Mouse (Mus musculus) embryonic facial prominence, embryonic 12.5 days (tissue): Measurements from ENCODE around the gene Olfr1369-ps1. TPM values are rescaled to one million over a fixed set of nuclear protein-coding genes. Genes with fewer than 3 reads are reported as not detected.
A peak's percentile ranks its signal among the peaks of the same experiment; 100 is the strongest.

Experiments
- ATAC-seq: fragments of 200-750 bp; cut with Nextera tagmentation; 2 replicates; pipeline ENCODE4 v1.8.0; 2017; ENCODE audit not compliant: insufficient number of reproducible peaks, insufficient read depth, low FRiP score, low TSS enrichment
- H3K27ac ChIP-seq: fragments of 300-500 bp; sonication (generic); 2 replicates; pipeline ENCODE4 v1.5.1; 2016; ENCODE audit warnings: mild to moderate bottlenecking
- H3K27me3 ChIP-seq: fragments of 300-500 bp; sonication (generic); 2 replicates; pipeline ENCODE4 v1.6.1; 2016; ENCODE audit warnings: mild to moderate bottlenecking, moderate library complexity
- H3K36me3 ChIP-seq: fragments of 300-500 bp; sonication (generic); 2 replicates; pipeline ENCODE4 v1.6.1; 2016; ENCODE audit warnings: mild to moderate bottlenecking
- H3K4me1 ChIP-seq: fragments of 300-500 bp; sonication (generic); 2 replicates; pipeline ENCODE4 v1.6.1; 2016
- H3K4me2 ChIP-seq: fragments of 300-500 bp; sonication (generic); replicated peaks from 2 replicates; pipeline ENCODE4 v1.6.1; 2016; ENCODE audit warnings: mild to moderate bottlenecking, moderate library complexity
- H3K4me3 ChIP-seq: fragments of 300-500 bp; sonication (generic); 2 replicates; pipeline ENCODE4 v1.5.1; 2016; ENCODE audit warnings: mild to moderate bottlenecking
- H3K9ac ChIP-seq: fragments of 300-500 bp; sonication (generic); 2 replicates; pipeline ENCODE4 v1.6.1; 2016; ENCODE audit warnings: mild to moderate bottlenecking, moderate library complexity
- H3K9me3 ChIP-seq: fragments of 300-500 bp; sonication (generic); 2 replicates; pipeline ENCODE4 v1.6.1; 2016; ENCODE audit warnings: mild to moderate bottlenecking, moderate library complexity
- WGBS: fragments of 180-500 bp; shearing (Covaris S2); methylation state at CpG from one replicate; pipeline ENCODE4 v1.1.7; 2016; 5-methylcytosine and 5-hydroxymethylcytosine counted together
- polyA plus RNA-seq: library from polyadenylated mRNA; unstranded; fragments of >200 nt; fragmentation: Nextera tagmentation; extraction: Ambion mirVana; gene quantifications from 2 replicates; pipeline ENCODE4 v1.2.1, GENCODE M21; 2016

The Olfr1369-ps1 gene
- polyA plus RNA-seq, 1 experiment from 2014 or later = 0.04 TPM

DNA sequence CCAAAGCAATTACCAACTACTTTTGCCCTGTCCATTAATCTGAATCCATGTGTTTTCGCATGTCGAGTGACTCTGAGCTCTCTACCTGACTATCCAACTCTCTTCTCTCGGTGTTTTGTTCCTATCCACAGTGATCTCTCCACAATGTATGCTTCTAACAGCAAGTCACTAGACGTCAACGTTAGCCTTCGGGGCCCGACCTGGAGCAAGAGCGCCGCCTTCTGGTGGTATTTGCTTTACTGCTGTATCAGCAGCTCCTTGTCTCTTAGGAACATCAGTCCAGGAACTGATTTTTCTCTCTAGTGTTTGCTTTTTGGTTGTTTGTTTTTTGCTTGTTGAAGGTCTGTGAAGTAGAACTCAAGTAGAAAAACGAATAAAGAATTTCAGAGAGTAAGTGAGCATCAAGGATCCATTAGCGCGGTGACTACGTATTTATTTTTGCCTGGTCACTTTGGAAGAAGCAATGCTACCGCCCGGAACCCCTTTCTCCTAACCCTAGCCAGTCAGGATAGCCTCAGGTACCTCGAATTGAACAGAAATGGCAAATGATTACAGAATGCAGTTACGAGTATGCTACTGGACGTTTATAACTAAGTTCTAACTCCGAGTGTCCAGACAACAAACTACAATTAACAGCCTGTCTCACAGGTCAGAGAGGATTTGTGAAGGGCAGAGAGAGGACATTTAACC lies 47.6 kb downstream of the Olfr1369-ps1 start:
- Histone ChIP-seq H3K4me2 (peak overlapping the region; percentile 76), H3K36me3 (no peaks in the 10 kb centered on the region), H3K9ac (peak overlapping the region; percentile 45; the same call in 1 of the 2 replicates), H3K27ac (no peak overlapping the region), H3K4me1 (no peaks in the 10 kb centered on the region; the same call in 1 of the 2 replicates), H3K27me3 (no peaks in the 10 kb centered on the region), H3K9me3 (no peaks in the 10 kb centered on the region), H3K4me3 (peak overlapping the region; percentile 57)
- under 1% methylated on average over 19 of the region's 19 CpGs for WGBS
- no peak for ATAC-seq

DNA sequence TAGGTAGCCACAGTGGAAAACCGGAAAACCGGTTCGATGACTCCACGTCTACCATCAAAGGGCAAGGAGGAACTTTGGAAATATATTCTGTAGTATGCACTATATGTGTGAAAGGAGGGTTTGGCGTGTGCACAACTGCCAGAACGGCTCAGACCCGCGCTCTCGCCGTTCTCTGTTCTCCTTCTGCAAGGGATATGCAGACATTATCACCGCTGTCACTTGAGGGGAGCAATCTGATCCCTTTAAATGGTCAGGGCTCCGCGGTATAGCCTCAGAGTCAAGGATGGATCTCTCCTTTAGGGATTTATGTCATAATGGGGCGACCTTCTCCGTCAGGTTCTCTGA lies 48.2 kb downstream of the Olfr1369-ps1 start:
- H3K9me3 ChIP-seq = no peaks in the 10 kb centered on the region
- peak overlapping the region; percentile 57 for H3K4me3 ChIP-seq
- no peaks in the 10 kb centered on the region; the same call in 1 of the 2 replicates for H3K4me1 ChIP-seq
- under 1% methylated on average over 15 of the region's 15 CpGs for WGBS
- H3K27me3 ChIP-seq = no peaks in the 10 kb centered on the region
- peak overlapping the region; percentile 76 for H3K4me2 ChIP-seq
- no peak overlapping the region for H3K27ac ChIP-seq
- no peaks in the 10 kb centered on the region for H3K36me3 ChIP-seq
- ATAC-seq = no peak
- H3K9ac ChIP-seq = peak overlapping the region; percentile 45; the same call in 1 of the 2 replicates

DNA sequence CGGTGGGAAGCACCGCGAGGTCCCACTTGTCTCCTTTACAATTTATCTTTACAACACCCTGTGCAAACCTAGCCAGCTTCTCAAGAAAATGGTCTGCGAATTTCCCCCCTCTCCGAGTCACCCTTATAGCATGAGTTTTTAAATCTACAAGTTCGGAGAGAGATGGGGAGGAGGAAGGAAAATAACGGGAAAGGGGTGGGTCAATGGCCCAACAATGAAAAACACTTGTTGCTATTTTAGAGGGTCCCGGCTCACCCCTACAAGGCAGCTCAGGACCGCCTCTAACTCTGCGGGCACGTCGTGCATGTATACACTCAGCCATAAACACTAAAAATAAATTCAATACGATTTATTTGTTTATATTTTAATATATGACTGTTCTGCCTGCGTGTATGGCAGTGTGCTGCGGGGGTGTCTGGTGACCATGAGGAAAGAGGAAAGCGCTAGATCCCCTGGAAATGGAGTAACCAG lies 48.8 kb downstream of the Olfr1369-ps1 start:
- H3K9me3 ChIP-seq = no peaks in the 10 kb centered on the region
- no peaks in the 10 kb centered on the region for H3K27me3 ChIP-seq
- WGBS = under 1% methylated on average over 16 of the region's 16 CpGs
- H3K9ac ChIP-seq = peak overlapping the region; percentile 45
- H3K36me3 ChIP-seq = no peaks in the 10 kb centered on the region
- H3K4me2 ChIP-seq = peak overlapping the region; percentile 76
- peak; percentile 44; the same call in 1 of the 2 replicates for ATAC-seq
- peak overlapping the region; percentile 57 for H3K4me3 ChIP-seq
- no peaks in the 10 kb centered on the region; the same call in 1 of the 2 replicates for H3K4me1 ChIP-seq
- no peak overlapping the region for H3K27ac ChIP-seq

DNA sequence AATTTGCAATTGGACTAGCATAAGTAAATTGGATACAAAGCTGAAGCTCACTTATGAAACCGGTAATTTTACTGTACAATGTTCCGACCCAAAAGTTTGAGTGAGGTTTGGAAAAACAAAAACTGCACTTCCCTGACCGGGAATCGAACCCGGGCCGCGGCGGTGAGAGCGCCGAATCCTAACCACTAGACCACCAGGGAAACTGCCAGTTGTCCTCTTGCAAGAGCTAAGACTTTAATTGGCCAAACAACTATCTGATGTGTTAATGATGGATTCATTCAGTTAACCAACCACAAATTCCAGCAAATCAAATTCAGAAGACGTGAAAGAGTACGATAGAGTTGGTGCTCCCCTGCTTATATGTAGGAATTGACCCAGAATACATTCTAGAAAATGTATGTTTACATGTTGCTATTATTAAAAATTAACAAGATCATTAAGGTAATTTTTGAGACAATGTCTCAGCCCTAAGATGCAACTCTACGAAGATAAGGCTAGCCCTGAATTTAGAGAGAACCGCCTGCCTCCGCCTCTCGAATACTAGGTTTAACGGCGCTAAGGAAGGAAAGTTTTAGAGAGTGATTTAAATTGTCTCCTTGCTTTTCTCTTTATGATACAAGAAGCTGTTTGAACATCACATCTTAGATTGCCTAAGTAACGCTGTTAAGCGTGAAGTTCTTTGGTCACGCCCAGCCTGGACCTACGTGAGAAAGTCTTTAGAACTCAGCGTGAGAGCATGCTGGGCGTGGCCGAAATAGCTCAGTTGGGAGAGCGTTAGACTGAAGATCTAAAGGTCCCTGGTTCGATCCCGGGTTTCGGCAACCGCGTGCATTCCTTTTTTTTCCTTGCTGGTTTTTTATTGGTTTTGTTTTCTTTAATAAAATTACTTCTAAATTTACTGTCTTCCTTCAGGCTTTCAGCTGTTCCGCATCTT lies 49.6 kb downstream of the Olfr1369-ps1 start:
- Histone ChIP-seq H3K27ac (no peak overlapping the region), H3K4me1 (no peaks in the 10 kb centered on the region; the same call in 1 of the 2 replicates), H3K4me3 (peak overlapping the region; percentile 57), H3K9ac (peak overlapping the region; percentile 45; the same call in 1 of the 2 replicates), H3K27me3 (no peaks in the 10 kb centered on the region), H3K9me3 (no peaks in the 10 kb centered on the region), H3K36me3 (no peaks in the 10 kb centered on the region), H3K4me2 (peak overlapping the region; percentile 76)
- peak; percentile 76 for ATAC-seq
- under 1% methylated on average over 32 of the region's 32 CpGs for WGBS

DNA sequence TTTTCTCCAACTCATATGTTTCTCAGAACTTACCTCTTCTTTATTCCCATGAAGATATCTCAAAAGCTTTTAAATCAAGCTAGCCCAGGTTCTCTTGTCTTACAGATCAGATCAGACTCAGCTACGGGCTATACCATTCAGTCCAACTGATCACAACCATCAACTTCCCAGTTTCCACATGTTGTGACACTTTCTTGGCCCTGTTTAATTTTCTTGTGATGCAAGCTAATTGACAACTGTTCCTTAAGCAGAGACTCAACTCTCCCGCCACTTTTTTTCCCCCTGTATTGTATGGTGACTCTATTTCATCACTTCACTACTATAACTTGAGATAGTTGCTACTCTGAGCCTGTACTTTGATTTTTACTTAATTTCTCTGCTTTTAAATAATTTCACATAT lies 50.3 kb downstream of the Olfr1369-ps1 start:
- Histone ChIP-seq H3K27me3 (no peaks in the 10 kb centered on the region), H3K27ac (no peak overlapping the region), H3K9ac (no peak overlapping the region), H3K4me3 (peak overlapping the region; percentile 57), H3K4me2 (peak overlapping the region; percentile 76), H3K9me3 (no peaks in the 10 kb centered on the region), H3K36me3 (no peaks in the 10 kb centered on the region), H3K4me1 (no peaks in the 10 kb centered on the region; the same call in 1 of the 2 replicates)
- WGBS = 43% methylated on average over 2 of the region's 2 CpGs
- no peak for ATAC-seq

DNA sequence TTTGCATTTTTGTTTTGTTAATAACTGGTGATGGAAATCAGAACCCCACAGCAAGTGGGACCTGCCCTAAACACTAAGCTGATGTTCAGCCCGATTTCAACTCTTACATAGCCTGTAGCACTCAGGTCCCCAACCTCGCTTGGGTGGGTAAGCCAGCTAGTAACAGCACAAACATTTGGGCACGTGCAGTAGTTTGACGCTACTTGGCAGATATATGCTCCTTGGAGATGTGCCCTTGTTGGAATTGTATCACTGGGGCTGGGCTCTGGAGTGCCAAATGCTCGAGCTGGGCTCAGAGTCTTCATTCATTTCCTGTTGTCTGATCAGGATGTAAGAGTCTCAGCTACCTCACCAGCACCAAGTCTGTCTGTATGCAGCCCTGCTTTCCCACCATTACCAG lies 51.3 kb downstream of the Olfr1369-ps1 start:
- Histone ChIP-seq H3K9ac (no peak overlapping the region), H3K4me1 (no peaks in the 10 kb centered on the region; the same call in 1 of the 2 replicates), H3K27ac (no peak overlapping the region), H3K36me3 (no peaks in the 10 kb centered on the region), H3K27me3 (no peaks in the 10 kb centered on the region), H3K4me2 (no peak overlapping the region), H3K4me3 (no peak overlapping the region), H3K9me3 (no peaks in the 10 kb centered on the region)
- WGBS = 58% methylated on average over 5 of the region's 5 CpGs
- no peak for ATAC-seq

DNA sequence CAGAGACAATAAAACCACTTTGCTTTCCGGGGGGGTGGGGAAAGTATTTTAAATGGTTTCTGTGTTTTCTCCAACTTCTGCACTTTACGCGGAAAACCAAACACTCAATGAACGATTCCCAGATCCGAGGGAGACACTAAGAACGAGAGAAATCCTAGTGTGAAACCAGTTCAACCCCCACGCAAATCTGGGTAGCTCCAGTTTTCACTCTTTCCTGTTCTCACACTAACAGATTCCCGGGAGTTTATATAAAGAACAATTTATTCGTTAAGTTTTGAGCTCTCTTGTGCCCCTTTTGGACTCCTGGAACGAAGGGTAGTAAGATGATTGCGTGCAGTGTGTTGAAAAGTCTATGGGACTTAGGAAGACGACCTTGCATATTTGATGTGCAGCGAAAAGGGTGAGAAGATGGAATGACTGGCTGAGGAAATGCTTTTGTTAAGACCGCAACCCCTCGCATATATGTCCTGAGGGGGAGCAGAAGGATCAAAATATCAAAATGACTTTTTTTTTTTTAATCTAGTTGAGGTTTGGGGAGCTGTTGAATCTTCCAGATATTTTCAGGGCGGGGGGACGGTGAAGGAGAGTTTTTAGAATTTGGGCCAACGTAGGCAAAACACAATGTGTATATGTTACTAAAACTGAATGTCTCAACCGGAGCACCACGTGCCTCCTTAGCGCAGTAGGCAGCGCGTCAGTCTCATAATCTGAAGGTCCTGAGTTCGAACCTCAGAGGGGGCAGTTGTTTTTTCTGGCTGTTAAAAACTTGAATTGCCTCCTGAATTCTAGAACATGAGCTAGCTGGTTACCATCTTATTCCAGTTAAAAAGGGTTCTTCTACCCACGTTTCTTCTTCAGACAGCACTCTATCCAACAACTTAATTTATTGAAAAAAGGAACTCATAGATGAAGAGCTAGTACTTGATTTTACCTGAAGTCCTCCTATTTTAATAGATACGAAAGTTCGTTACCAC lies 55.9 kb downstream of the Olfr1369-ps1 start:
- H3K4me1 ChIP-seq = peaks cover 6% of the 10 kb centered on the region; the same call in 1 of the 2 replicates
- no peaks in the 10 kb centered on the region for H3K36me3 ChIP-seq
- H3K27me3 ChIP-seq = no peaks in the 10 kb centered on the region
- H3K27ac ChIP-seq = no peak overlapping the region
- no peaks in the 10 kb centered on the region for H3K9me3 ChIP-seq
- H3K4me3 ChIP-seq = peak overlapping the region; percentile 62
- H3K4me2 ChIP-seq = peak overlapping the region; percentile 86
- ATAC-seq = no peak
- WGBS = under 1% methylated on average over 27 of the region's 27 CpGs
- peak overlapping the region; percentile 48 for H3K9ac ChIP-seq

DNA sequence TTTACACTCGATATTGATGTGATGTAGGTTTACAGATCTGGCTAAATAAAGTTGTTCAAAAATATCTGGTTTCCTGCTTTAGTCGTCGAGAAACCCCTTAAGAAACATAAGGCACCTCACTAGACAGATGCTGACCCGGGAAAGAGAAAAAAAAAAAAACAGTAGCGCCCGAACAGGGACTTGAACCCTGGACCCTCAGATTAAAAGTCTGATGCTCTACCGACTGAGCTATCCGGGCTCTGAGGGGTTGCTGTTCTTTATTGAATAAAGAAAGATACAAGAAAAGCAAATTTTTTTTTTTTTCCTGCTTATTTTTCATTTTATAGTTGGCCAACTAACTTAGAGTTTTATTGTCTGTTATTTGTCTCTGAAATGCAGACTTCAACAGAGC lies 56.6 kb downstream of the Olfr1369-ps1 start:
- ATAC-seq = no peak
- Histone ChIP-seq H3K27me3 (no peaks in the 10 kb centered on the region), H3K4me3 (peak overlapping the region; percentile 62), H3K36me3 (no peaks in the 10 kb centered on the region), H3K4me1 (peaks cover 6% of the 10 kb centered on the region; the same call in 1 of the 2 replicates), H3K4me2 (peak overlapping the region; percentile 86), H3K27ac (no peak overlapping the region), H3K9me3 (no peaks in the 10 kb centered on the region), H3K9ac (no peak overlapping the region)
- 1% methylated on average over 8 of the region's 8 CpGs for WGBS

DNA sequence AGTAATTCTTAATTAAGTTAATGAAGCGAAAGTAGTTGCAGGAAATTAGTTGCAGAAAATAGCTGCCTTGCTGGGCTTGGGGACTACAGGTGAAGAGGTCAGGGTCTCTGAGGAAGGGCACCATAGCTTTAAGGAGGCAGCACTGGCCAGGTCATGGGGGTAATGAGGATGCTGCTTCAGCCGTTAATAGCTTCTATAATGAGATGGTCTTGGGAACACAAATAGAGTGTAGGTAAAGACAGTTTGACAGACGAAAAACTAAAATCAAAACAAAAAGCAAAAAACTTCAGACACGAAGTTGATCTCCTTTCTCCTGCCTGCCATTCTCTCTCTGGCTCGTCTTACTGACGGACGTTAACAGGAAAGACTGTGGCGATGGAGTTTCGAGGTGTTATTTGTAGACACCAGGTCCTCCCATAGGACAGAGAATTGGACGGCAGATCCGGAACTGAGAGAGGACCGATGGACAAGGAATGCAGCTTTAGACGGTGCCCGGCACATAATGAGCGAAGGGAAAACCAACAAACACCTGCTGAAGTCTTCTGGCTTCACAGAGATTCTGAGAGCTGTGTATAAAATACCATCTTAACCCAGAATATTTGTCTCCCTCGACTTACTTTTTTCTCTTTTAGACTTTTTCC lies 57.2 kb downstream of the Olfr1369-ps1 start:
- WGBS = under 1% methylated on average over 16 of the region's 16 CpGs
- Histone ChIP-seq H3K4me3 (peak overlapping the region; percentile 62), H3K27ac (no peak overlapping the region), H3K4me2 (peak overlapping the region; percentile 86), H3K27me3 (no peaks in the 10 kb centered on the region), H3K36me3 (no peaks in the 10 kb centered on the region), H3K4me1 (peaks cover 6% of the 10 kb centered on the region; the same call in 1 of the 2 replicates), H3K9me3 (no peaks in the 10 kb centered on the region), H3K9ac (peak overlapping the region; percentile 38; the same call in 1 of the 2 replicates)
- no peak for ATAC-seq
